ENCODE assay signal across 9 mouse cellular contexts in the genomic region with DNA sequence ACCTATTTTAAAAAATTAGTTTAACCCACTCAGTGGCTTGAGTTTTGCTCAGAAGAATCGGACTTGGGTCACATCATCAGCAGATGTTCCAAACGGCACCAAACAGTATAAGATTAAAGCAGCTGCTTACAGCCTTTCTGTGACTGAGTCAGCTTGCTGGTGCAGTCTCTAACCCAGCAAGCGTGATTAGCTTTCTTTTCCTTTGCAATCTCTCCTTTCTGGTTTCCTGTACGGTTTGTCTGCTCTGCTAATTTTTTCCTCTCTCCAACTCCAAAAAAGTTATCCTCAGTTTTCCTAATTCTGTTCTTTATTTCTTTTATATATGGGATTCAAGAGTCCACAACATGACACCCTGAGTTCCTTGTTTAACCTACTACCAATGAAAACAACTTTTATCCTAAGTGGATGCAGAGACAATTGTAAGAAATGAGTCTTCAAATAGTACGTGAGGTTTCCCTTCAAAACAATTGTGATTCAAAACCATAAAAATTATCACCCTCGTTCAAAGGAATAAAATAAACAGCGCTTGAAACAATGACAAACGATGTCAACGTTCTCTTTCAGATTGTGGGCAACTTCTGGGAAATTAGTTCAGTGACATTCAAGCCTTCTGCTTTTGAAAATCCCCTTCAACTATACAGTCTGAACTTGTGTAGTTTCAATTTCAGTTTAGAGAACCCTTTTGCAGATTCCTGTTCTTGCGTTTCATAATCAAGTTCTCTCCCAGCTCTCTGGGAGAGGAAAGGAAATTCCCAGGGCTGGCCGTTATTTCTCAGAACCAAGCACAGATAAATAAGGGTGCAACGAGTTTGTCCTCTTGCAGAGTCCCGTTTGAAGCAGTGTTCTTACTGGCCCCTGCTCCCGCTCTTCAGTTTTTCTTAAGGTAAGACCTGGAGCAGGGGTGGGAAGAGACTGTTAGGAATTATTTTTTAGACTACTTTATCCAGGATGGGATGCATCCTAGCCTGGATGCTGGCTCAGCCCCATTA. TPM values are rescaled to one million over a fixed set of nuclear protein-coding genes. Genes with fewer than 3 reads are reported as not detected.
DNase-seq lines count a peak whose midpoint lies in the region; ATAC-seq and TF ChIP-seq lines count a peak whose summit lies in the region.
"Had no signal": no experiment of that assay in that cellular context is flagged by ENCODE, and none has a peak within 500 bp of the region (broad histone marks: within the 10 kb centered on the region; RNA-seq: fewer than 3 reads in every experiment).

No protein-coding gene starts in this region.

- H3K9me3 ChIP-seq in forebrain, embryonic 16.5 days (ENCODE audit: control insufficient read depth, low read length): no peaks in the 10 kb centered on the region
- no peaks in the 10 kb centered on the region for H3K9me3 ChIP-seq in kidney, embryonic 16.5 days (ENCODE audit: low read length)
- no peaks in the 10 kb centered on the region for H3K9me3 ChIP-seq in midbrain, embryonic 16.5 days (replicated peaks; ENCODE audit: control insufficient read depth, low read length, poor library complexity, severe bottlenecking)
- H3K9me3 ChIP-seq: midbrain, embryonic 12.5 days had no signal

- H3K79me2 ChIP-seq in liver, adult 2 months (ENCODE audit: control insufficient read depth, insufficient read depth, low read length): no peaks in the 10 kb centered on the region

- H3K27ac ChIP-seq in liver, adult 2 months (replicated peaks; ENCODE audit: insufficient read depth, low read depth, low read length): peak overlapping the region; percentile 51
- H3K27ac ChIP-seq in forebrain, embryonic 16.5 days (ENCODE audit: low read length): no peak overlapping the region
- H3K27ac ChIP-seq in kidney, embryonic 16.5 days (ENCODE audit: low read length): no peak overlapping the region
- H3K27ac ChIP-seq in midbrain, embryonic 16.5 days (ENCODE audit: low read length): no peak overlapping the region
- H3K27ac ChIP-seq: midbrain, embryonic 12.5 days had no signal

- peak; percentile 30 for DNase-seq in liver, adult 2 months (ENCODE audit: extremely low read depth, low read depth, low spot score)
- no peak for DNase-seq in liver
- no peak for DNase-seq in cerebellum, adult 18-20 months
- DNase-seq in left cerebral cortex, adult 11 months (ENCODE audit: low spot score): no peak
- DNase-seq in spleen, postnatal 4 days (ENCODE audit: low spot score in 2 of 2): no peak

- WGBS in liver, adult 2 months: 49% methylated on average over 14 of the region's 14 CpGs
- 59% methylated on average over 14 of the region's 14 CpGs for WGBS in forebrain, embryonic 16.5 days
- WGBS in kidney, embryonic 16.5 days: 47% methylated on average over 14 of the region's 14 CpGs
- WGBS in midbrain, embryonic 16.5 days: 69% methylated on average over 14 of the region's 14 CpGs

- H3K4me2 ChIP-seq in forebrain, embryonic 16.5 days (ENCODE audit: low read length): 0 out of 2 replicates have a peak overlapping the region, but pooled peaks have one; percentile 1
- peak overlapping the region; percentile 35 for H3K4me2 ChIP-seq in kidney, embryonic 16.5 days (replicated peaks; ENCODE audit: low read depth, low read length)
- H3K4me2 ChIP-seq in midbrain, embryonic 16.5 days (ENCODE audit: low read length): peak overlapping the region; percentile 12; the same call in 1 of the 2 replicates
- H3K4me2 ChIP-seq: midbrain, embryonic 12.5 days had no signal

- TF ChIP-seq POLR2A in liver, adult 2 months (IDR thresholded peaks at IDR 0.05; ENCODE audit: extremely low read depth, insufficient read depth, low read length): no peak

- peak overlapping the region; percentile 52 for H3K9ac ChIP-seq in liver, adult 2 months (ENCODE audit: low read depth, low read length)
- no peak overlapping the region for H3K9ac ChIP-seq in forebrain, embryonic 16.5 days (replicated peaks; ENCODE audit: low read depth, low read length)
- no peak overlapping the region for H3K9ac ChIP-seq in kidney, embryonic 16.5 days (replicated peaks; ENCODE audit: low read length)
- 0 out of 2 replicates have a peak overlapping the region, but pooled peaks have one; percentile 10 for H3K9ac ChIP-seq in midbrain, embryonic 16.5 days (ENCODE audit: low read depth, low read length)
- H3K9ac ChIP-seq: midbrain, embryonic 12.5 days had no signal

- no peak for TF ChIP-seq CTCF in liver, adult 2 months (IDR thresholded peaks at IDR 0.05; ENCODE audit: low read depth, low read length)

- no peak for ATAC-seq in forebrain, embryonic 16.5 days
- ATAC-seq in kidney, embryonic 16.5 days (ENCODE audit: low FRiP score, low TSS enrichment): no peak
- ATAC-seq in midbrain, embryonic 16.5 days: no peak

- peaks cover 4% of the 10 kb centered on the region; the same call in 1 of the 2 replicates for H3K27me3 ChIP-seq in liver, adult 2 months (ENCODE audit: control insufficient read depth, insufficient read depth, low read length)
- no peaks in the 10 kb centered on the region for H3K27me3 ChIP-seq in forebrain, embryonic 16.5 days (replicated peaks; ENCODE audit: control insufficient read depth, insufficient read depth, low read length)
- H3K27me3 ChIP-seq in kidney, embryonic 16.5 days (ENCODE audit: insufficient read depth, low read length): no peaks in the 10 kb centered on the region
- H3K27me3 ChIP-seq in midbrain, embryonic 16.5 days (ENCODE audit: control insufficient read depth, insufficient read depth, low read depth, low read length): no peaks in the 10 kb centered on the region
- H3K27me3 ChIP-seq: midbrain, embryonic 12.5 days had no signal

- H3K4me3 ChIP-seq in liver, adult 2 months (ENCODE audit: insufficient read depth, low read depth, low read length): peak overlapping the region; percentile 60
- no peak overlapping the region for H3K4me3 ChIP-seq in forebrain, embryonic 16.5 days (replicated peaks; ENCODE audit: low read length)
- H3K4me3 ChIP-seq in kidney, embryonic 16.5 days (ENCODE audit: low read length): peak overlapping the region; percentile 1; the same call in 1 of the 2 replicates
- H3K4me3 ChIP-seq in midbrain, embryonic 16.5 days (ENCODE audit: low read depth, low read length): no peak overlapping the region
- H3K4me3 ChIP-seq: midbrain, embryonic 12.5 days had no signal

- H3K36me3 ChIP-seq in liver, adult 2 months (ENCODE audit: control insufficient read depth, insufficient read depth, low read length): no peaks in the 10 kb centered on the region
- H3K36me3 ChIP-seq in forebrain, embryonic 16.5 days (ENCODE audit: control insufficient read depth, insufficient read depth): no peaks in the 10 kb centered on the region
- H3K36me3 ChIP-seq in kidney, embryonic 16.5 days (ENCODE audit: insufficient read depth, low read length): no peaks in the 10 kb centered on the region
- H3K36me3 ChIP-seq in midbrain, embryonic 16.5 days (ENCODE audit: control insufficient read depth, insufficient read depth, low read length): no peaks in the 10 kb centered on the region
- H3K36me3 ChIP-seq: midbrain, embryonic 12.5 days had no signal

- peaks cover 5% of the 10 kb centered on the region; the same call in 1 of the 2 replicates for H3K4me1 ChIP-seq in liver, adult 2 months (ENCODE audit: control insufficient read depth, insufficient read depth, low read length)
- H3K4me1 ChIP-seq in forebrain, embryonic 16.5 days (replicated peaks; ENCODE audit: control insufficient read depth, insufficient read depth, low read length): peaks cover 4% of the 10 kb centered on the region; the same call in 1 of the 2 replicates
- H3K4me1 ChIP-seq in kidney, embryonic 16.5 days (ENCODE audit: insufficient read depth, low read length): no peaks in the 10 kb centered on the region
- no peaks in the 10 kb centered on the region for H3K4me1 ChIP-seq in midbrain, embryonic 16.5 days (ENCODE audit: control insufficient read depth, insufficient read depth, low read length)

RNA-seq across cellular contexts. Expression of gene Gbp5, which starts 2.6 kb away (rescaled TPM):
- total RNA-seq in liver, adult 2 months (2014; rRNA removed): 2.1 and 2.7 TPM in 2 replicates
- 0.31 and 0.53 TPM in 2 replicates for polyA plus RNA-seq in liver, adult 2 months (2012; rRNA removed)
- not detected in 2 replicates for polyA plus RNA-seq in forebrain, embryonic 16.5 days (2015; fragmentation: Nextera tagmentation; extraction: Ambion mirVana)
- polyA plus RNA-seq in kidney, embryonic 16.5 days (2015; fragmentation: Nextera tagmentation; extraction: Ambion mirVana): 0.05 TPM in 1 of 2 replicates, not detected in the other
- 0.19 and 0.20 TPM in 2 replicates for polyA plus RNA-seq in midbrain, embryonic 16.5 days (2015; fragmentation: Nextera tagmentation; extraction: Ambion mirVana)
- polyA plus RNA-seq: midbrain, embryonic 12.5 days had no signal

RNA-seq across cellular contexts. Expression of gene Gbp7, which starts 33.7 kb away (rescaled TPM):
- 11.6 and 18.3 TPM in 2 replicates for total RNA-seq in liver, adult 2 months (2014; rRNA removed)
- 2.3 and 2.7 TPM in 2 replicates for polyA plus RNA-seq in liver, adult 2 months (2012; rRNA removed)
- 1.4 TPM in 2 replicates for polyA plus RNA-seq in forebrain, embryonic 16.5 days (2015; fragmentation: Nextera tagmentation; extraction: Ambion mirVana)
- polyA plus RNA-seq in kidney, embryonic 16.5 days (2015; fragmentation: Nextera tagmentation; extraction: Ambion mirVana): 2.5 and 3.1 TPM in 2 replicates
- 1.9 and 2.1 TPM in 2 replicates for polyA plus RNA-seq in midbrain, embryonic 16.5 days (2015; fragmentation: Nextera tagmentation; extraction: Ambion mirVana)

Comparison
In these comparisons a context has a peak if more than half of its experiments do, and no peak if none do; other contexts are left out.
1. H3K4me3 ChIP-seq: peak in liver, adult 2 months (single experiment) and kidney, embryonic 16.5 days (single experiment); none in forebrain, embryonic 16.5 days (single experiment) and midbrain, embryonic 16.5 days (single experiment).
2. H3K9ac ChIP-seq: peak in liver, adult 2 months (single experiment) and midbrain, embryonic 16.5 days (single experiment); none in forebrain, embryonic 16.5 days (single experiment) and kidney, embryonic 16.5 days (single experiment).
3. Peak in every context shown above with its lines, with median percentiles within 50 percentile points of each other: H3K4me2 ChIP-seq.